Mouse (Mus musculus) heart, postnatal 36 days (tissue): ENCODE measurements at regions not wholly inside any gene's neighbourhood (a gene's known extent, or its start where the extent isn't known, plus 50 kb on each side); places are given as distances from the start of the nearest gene placed in this dataset.

Experiments
- DNase-seq, 2 experiments: peaks; one replicate each; pipeline ENCODE4 v3.0.0; 2021 to 2022
- intact Hi-C: fragments of 180-260 bp; cut with DNase I; formaldehyde crosslinking; loops from one replicate; pipeline ENCODE4 v1.15.1; 2025

DNA sequence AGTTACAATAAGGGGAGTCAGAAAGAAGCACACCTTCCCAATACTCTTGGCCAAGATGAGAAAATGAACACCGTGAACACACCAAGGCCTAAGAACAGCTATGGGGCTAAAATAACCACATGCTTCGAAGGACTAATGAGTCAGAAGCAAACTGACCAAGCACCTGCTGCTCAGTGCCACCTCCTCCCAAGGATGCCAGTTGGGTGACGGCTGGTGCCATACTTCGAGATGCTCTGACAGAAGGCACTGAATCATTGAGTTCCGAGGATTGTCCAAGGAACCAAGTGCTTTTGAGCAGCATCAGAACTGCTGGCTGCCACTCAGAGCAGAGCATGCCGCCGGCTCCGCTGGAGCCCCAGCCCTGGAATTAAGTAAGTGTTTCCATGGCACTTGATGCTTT, 67.6 kb upstream of the Kirrel3 start:
- no peak for DNase-seq
- intact Hi-C loops, result no loop called here

GRCm38 (mm10) chr9:34421956-34422355, 63.7 kb upstream of the Kirrel3 start:
- no peak for DNase-seq
- intact Hi-C loops, result no loop called here

DNA sequence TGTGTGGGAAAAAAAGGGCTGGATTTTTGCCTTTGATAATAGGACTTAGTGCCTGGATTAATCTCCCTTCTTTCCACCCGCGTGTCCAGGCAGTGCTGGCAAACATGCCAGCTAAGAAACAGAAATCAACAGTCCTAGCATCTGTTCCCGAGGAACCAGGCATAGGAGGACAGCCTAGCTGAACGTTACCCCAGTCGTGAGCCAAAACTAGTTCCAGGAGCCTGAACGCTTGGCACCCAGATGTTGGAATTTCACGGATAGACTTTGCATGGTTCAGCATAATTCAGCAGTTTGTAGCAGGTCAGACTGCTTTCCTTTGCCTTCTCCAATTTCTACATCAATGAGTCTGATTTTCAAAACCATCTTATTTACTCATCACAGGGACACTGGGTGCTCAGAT, 62.6 kb upstream of the Kirrel3 start:
- DNase-seq, result no peak
- intact Hi-C loops, result no loop called here

- intact Hi-C loops, result no loop called here
- DNase-seq, result no peak
Observed at GRCm38 (mm10) chr9:34426589-34426988, 59.1 kb upstream of the Kirrel3 start.

- intact Hi-C loops, result no loop called here
- DNase-seq, result no peak
Observed at GRCm38 (mm10) chr9:34427711-34428110, 58.0 kb upstream of the Kirrel3 start.
